Mouse (Mus musculus): ENCODE measurements around the gene Lix1l.
"Not testable (repeated sequence)": the region's sequence is repeated elsewhere in the genome, so short reads cannot be mapped to it uniquely, and the experiment has no call there.

The Lix1l gene

GRCm38 (mm10) chr3:96629729-96630600 is 29.0 kb downstream of the Lix1l start, which contains the start of gene Rbm8a:
Rbm8a (plus strand) TSS chr3:96629933.
- peak; percentile 97 for DNase-seq (ENCODE audit: low read depth, low spot score)

GRCm38 (mm10) chr3:96632058-96632457 is 31.1 kb downstream of the Lix1l start:
- DNase-seq (ENCODE audit: low read depth, low spot score) = no peak

- no peak for DNase-seq (ENCODE audit: low read depth, low spot score)
Measured at GRCm38 (mm10) chr3:96634015-96634414, 33.1 kb downstream of the Lix1l start.

- DNase-seq (ENCODE audit: low read depth, low spot score) = peak; percentile 88
Measured at GRCm38 (mm10) chr3:96634928-96635879, 34.3 kb downstream of the Lix1l start, which contains the start of the genes Pex11b and Gm42957. Pex11b (plus strand) TSS chr3:96635376. Gm42957 (plus strand) TSS chr3:96635474.

- DNase-seq (ENCODE audit: low read depth, low spot score) = no peak
Measured at GRCm38 (mm10) chr3:96635906-96636305, 35.0 kb downstream of the Lix1l start.

GRCm38 (mm10) chr3:96636448-96636847 is 35.5 kb downstream of the Lix1l start:
- DNase-seq (ENCODE audit: low read depth, low spot score) = no peak

- DNase-seq (ENCODE audit: low read depth, low spot score) = peak; percentile 84
Measured at GRCm38 (mm10) chr3:96639219-96639618, 38.3 kb downstream of the Lix1l start.

- peak; percentile 51 for DNase-seq (ENCODE audit: low read depth, low spot score)
Measured at GRCm38 (mm10) chr3:96645018-96645649, 44.2 kb downstream of the Lix1l start, which contains the start of gene Itga10. Itga10 (plus strand) TSS chr3:96645584.

GRCm38 (mm10) chr3:96647365-96647764 is 46.4 kb downstream of the Lix1l start:
- DNase-seq (ENCODE audit: low read depth, low spot score) = no peak

- DNase-seq (ENCODE audit: low read depth, low spot score) = no peak
Measured at GRCm38 (mm10) chr3:96660901-96661300, 60.0 kb downstream of the Lix1l start.

GRCm38 (mm10) chr3:96662731-96663316 is 61.9 kb downstream of the Lix1l start:
- DNase-seq (ENCODE audit: low read depth, low spot score) = no peak

GRCm38 (mm10) chr3:96663432-96664239 is 62.7 kb downstream of the Lix1l start:
- peak; percentile 77 for DNase-seq (ENCODE audit: low read depth, low spot score)

GRCm38 (mm10) chr3:96665732-96666363 is 64.9 kb downstream of the Lix1l start:
- DNase-seq (ENCODE audit: low read depth, low spot score) = not testable (repeated sequence)

- no peak for DNase-seq (ENCODE audit: low read depth, low spot score)
Measured at GRCm38 (mm10) chr3:96666916-96667315, 66.0 kb downstream of the Lix1l start.

GRCm38 (mm10) chr3:96667316-96667715 is 66.4 kb downstream of the Lix1l start:
- DNase-seq (ENCODE audit: low read depth, low spot score) = peak; percentile 65

- no peak for DNase-seq (ENCODE audit: low read depth, low spot score)
Measured at GRCm38 (mm10) chr3:96668424-96669067, 67.6 kb downstream of the Lix1l start.

- peak; percentile 91 for DNase-seq (ENCODE audit: low read depth, low spot score)
Measured at GRCm38 (mm10) chr3:96669727-96670468, 68.9 kb downstream of the Lix1l start, which contains the start of gene Ankrd35. Ankrd35 (plus strand) TSS chr3:96670131.

GRCm38 (mm10) chr3:96671519-96671918 is 70.6 kb downstream of the Lix1l start:
- DNase-seq (ENCODE audit: low read depth, low spot score) = no peak
